In the genomic region with DNA sequence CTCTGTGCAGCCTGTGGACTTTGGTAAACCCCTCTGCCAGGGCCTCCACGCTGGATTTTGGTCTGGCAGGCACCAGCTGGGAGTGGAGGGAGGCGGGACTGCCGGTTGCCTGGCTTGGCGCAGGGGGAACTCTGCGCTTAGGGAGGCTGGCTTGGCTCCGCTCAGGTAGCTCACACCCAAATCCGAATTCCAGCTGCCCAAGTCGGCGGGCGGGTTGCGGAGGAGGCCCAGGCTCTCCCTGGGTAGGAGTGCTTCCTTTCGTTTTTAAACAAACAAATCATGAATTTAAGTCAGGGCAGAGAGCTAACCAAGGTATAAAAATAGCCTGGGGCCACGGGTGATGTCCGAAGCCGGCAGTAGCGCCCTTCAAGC, we compare ENCODE assay signal across 8 mouse cellular contexts. TPM values are rescaled to one million over a fixed set of nuclear protein-coding genes. Genes with fewer than 3 reads are reported as not detected.
DNase-seq lines count a peak whose midpoint lies in the region; ATAC-seq lines count a peak whose summit lies in the region.

Rxra (plus strand) TSS at position 335 of the 372 bp plus-strand sequence.

- no peaks in the 10 kb centered on the region for H3K27me3 ChIP-seq in embryonic facial prominence, embryonic 15.5 days
- H3K27me3 ChIP-seq in heart, embryonic 16.5 days (ENCODE audit: control insufficient read depth, insufficient read depth, low read length) = no peaks in the 10 kb centered on the region
- H3K27me3 ChIP-seq in stomach, embryonic 14.5 days (ENCODE audit: control insufficient read depth, insufficient read depth, low read length) = no peaks in the 10 kb centered on the region

- peak within 1 kb of the TSS; percentile 91 for H3K4me2 ChIP-seq in embryonic facial prominence, embryonic 15.5 days (replicated peaks)
- peak within 1 kb of the TSS; percentile 83 for H3K4me2 ChIP-seq in heart, embryonic 16.5 days (ENCODE audit: low read depth, low read length)
- peak within 1 kb of the TSS; percentile 95 for H3K4me2 ChIP-seq in stomach, embryonic 14.5 days (replicated peaks; ENCODE audit: low read depth, low read length)

- DNase-seq in 3T3-L1 (ENCODE audit: low read depth, low spot score) = peak; percentile 67
- peak; percentile 87 for DNase-seq in Muller cell, postnatal 12 days (ENCODE audit: inconsistent ontology term)
- peak; percentile 77 to 87 for DNase-seq in kidney, postnatal 4 days
- DNase-seq in lung, postnatal 14 days = peak; percentile 78
- no peak for DNase-seq in thymus, adult 18-20 months

- H3K27ac ChIP-seq in embryonic facial prominence, embryonic 15.5 days (replicated peaks) = peak within 1 kb of the TSS; percentile 99
- H3K27ac ChIP-seq in heart, embryonic 16.5 days (ENCODE audit: low read length) = peak within 1 kb of the TSS; percentile 97
- peak within 1 kb of the TSS; percentile 98 for H3K27ac ChIP-seq in stomach, embryonic 14.5 days (ENCODE audit: low read length)

- H3K9me3 ChIP-seq in embryonic facial prominence, embryonic 15.5 days (replicated peaks) = no peaks in the 10 kb centered on the region
- no peaks in the 10 kb centered on the region for H3K9me3 ChIP-seq in heart, embryonic 16.5 days (replicated peaks; ENCODE audit: control insufficient read depth, low read length)
- no peaks in the 10 kb centered on the region for H3K9me3 ChIP-seq in stomach, embryonic 14.5 days (ENCODE audit: control insufficient read depth, low read depth, low read length)

- H3K9ac ChIP-seq in embryonic facial prominence, embryonic 15.5 days = peak within 1 kb of the TSS; percentile 94
- H3K9ac ChIP-seq in heart, embryonic 16.5 days (ENCODE audit: low read length) = peak within 1 kb of the TSS; percentile 94
- peak within 1 kb of the TSS; percentile 92 for H3K9ac ChIP-seq in stomach, embryonic 14.5 days (replicated peaks; ENCODE audit: low read depth, low read length)

- WGBS in embryonic facial prominence, embryonic 15.5 days = 4% methylated on average over 16 of the region's 16 CpGs
- WGBS in heart, embryonic 16.5 days = 3% methylated on average over 16 of the region's 16 CpGs
- WGBS in stomach, embryonic 14.5 days = 2% methylated on average over 16 of the region's 16 CpGs

- H3K4me1 ChIP-seq in embryonic facial prominence, embryonic 15.5 days = peaks cover 66% of the 10 kb centered on the region
- peaks cover 44% of the 10 kb centered on the region for H3K4me1 ChIP-seq in heart, embryonic 16.5 days (ENCODE audit: control insufficient read depth, insufficient read depth, low read length)
- H3K4me1 ChIP-seq in stomach, embryonic 14.5 days (ENCODE audit: control insufficient read depth, insufficient read depth, low read length) = peaks cover 48% of the 10 kb centered on the region

- H3K36me3 ChIP-seq in embryonic facial prominence, embryonic 15.5 days = no peaks in the 10 kb centered on the region
- H3K36me3 ChIP-seq in heart, embryonic 16.5 days (ENCODE audit: control insufficient read depth, insufficient read depth) = no peaks in the 10 kb centered on the region
- no peaks in the 10 kb centered on the region for H3K36me3 ChIP-seq in stomach, embryonic 14.5 days (ENCODE audit: control insufficient read depth, insufficient read depth, low read length)

- ATAC-seq in embryonic facial prominence, embryonic 15.5 days (ENCODE audit: insufficient number of reproducible peaks, low FRiP score, low TSS enrichment, low read depth) = peak; percentile 48
- peak; percentile 12 for ATAC-seq in heart, embryonic 16.5 days (replicated peaks; ENCODE audit: extremely low read depth, insufficient read depth, low FRiP score)
- peak; percentile 38; the same call in 1 of the 2 replicates for ATAC-seq in stomach, embryonic 14.5 days (ENCODE audit: insufficient number of reproducible peaks, insufficient read depth, low FRiP score, low read depth)

- H3K4me3 ChIP-seq in embryonic facial prominence, embryonic 15.5 days (replicated peaks) = peak within 1 kb of the TSS; percentile 88
- peak within 1 kb of the TSS; percentile 66 for H3K4me3 ChIP-seq in heart, embryonic 16.5 days (ENCODE audit: low read length)
- peak within 1 kb of the TSS; percentile 85 for H3K4me3 ChIP-seq in stomach, embryonic 14.5 days (ENCODE audit: low read depth, low read length)

RNA-seq across cellular contexts. Expression of gene Rxra, which starts in this region (rescaled TPM):
- 18.7 and 22.4 TPM in 2 replicates for polyA plus RNA-seq in embryonic facial prominence, embryonic 15.5 days (2015; fragmentation: Nextera tagmentation; extraction: Ambion mirVana)
- 6.6 and 8.4 TPM in 2 replicates for polyA plus RNA-seq in heart, embryonic 16.5 days (2015; fragmentation: Nextera tagmentation; extraction: Ambion mirVana)
- 9.0 and 10.3 TPM in 2 replicates for polyA plus RNA-seq in stomach, embryonic 14.5 days (2014; fragmentation: Nextera tagmentation; extraction: Ambion mirVana)

Comparison
In these comparisons a context has a peak if more than half of its experiments do, and no peak if none do; other contexts are left out.
1. DNase-seq: peak in 3T3-L1 (single experiment), Muller cell, postnatal 12 days (single experiment), kidney, postnatal 4 days (2 of 2) and lung, postnatal 14 days (single experiment); none in thymus, adult 18-20 months (0 of 2).
2. Peak in every context shown above with its lines, with median percentiles within 50 percentile points of each other: ATAC-seq, H3K27ac ChIP-seq, H3K4me2 ChIP-seq, H3K4me3 ChIP-seq and H3K9ac ChIP-seq.